In genomic region chr9:44652027-44652426, GRCm38 (mm10) we compare ENCODE assay signal across 8 mouse cellular contexts. TPM values are rescaled to one million over a fixed set of nuclear protein-coding genes. Genes with fewer than 3 reads are reported as not detected.
DNase-seq lines count a peak whose midpoint lies in the region; ATAC-seq lines count a peak whose summit lies in the region.

No protein-coding gene starts in this region.

- WGBS in hindbrain, embryonic 13.5 days: 8% methylated on average over 8 of the region's 8 CpGs

- H3K27ac ChIP-seq in hindbrain, embryonic 13.5 days: no peak overlapping the region

- peaks cover 5% of the 10 kb centered on the region for H3K4me1 ChIP-seq in hindbrain, embryonic 13.5 days (replicated peaks)

- no peak overlapping the region for H3K4me3 ChIP-seq in hindbrain, embryonic 13.5 days

- peak; percentile 70; the same call in 1 of the 2 replicates for ATAC-seq in frontal cortex, adult (ENCODE audit: low TSS enrichment)
- peak; percentile 63; the same call in 1 of the 2 replicates for ATAC-seq in hindbrain, embryonic 13.5 days (ENCODE audit: low FRiP score)

- no peaks in the 10 kb centered on the region for H3K9me3 ChIP-seq in hindbrain, embryonic 13.5 days

- no peak overlapping the region for H3K4me2 ChIP-seq in hindbrain, embryonic 13.5 days

- 0 out of 2 replicates have a peak, but pooled peaks cover 4% of the 10 kb centered on the region for H3K27me3 ChIP-seq in hindbrain, embryonic 13.5 days

- DNase-seq in NIH3T3 (ENCODE audit: low read depth): peak; percentile 85
- DNase-seq in cerebellum, adult 8-10 months: peak; percentile 62
- DNase-seq in layer of hippocampus, postnatal 14 days (ENCODE audit: low spot score in 2 of 2): peak; percentile 59 to 66
- DNase-seq in lung, postnatal 25 days (ENCODE audit: low spot score): peak; percentile 80
- DNase-seq in right cerebral cortex, adult 2 months (ENCODE audit: low spot score in 2 of 2): peak; percentile 62 to 69
- DNase-seq in urinary bladder, postnatal 4 days (ENCODE audit: low spot score in 2 of 2): peak; percentile 67 to 75

- H3K36me3 ChIP-seq in hindbrain, embryonic 13.5 days: no peaks in the 10 kb centered on the region

- H3K9ac ChIP-seq in hindbrain, embryonic 13.5 days: no peak overlapping the region

RNA-seq across cellular contexts. Expression of gene Treh, which starts 21.0 kb away (rescaled TPM):
- not detected in 2 replicates for polyA plus RNA-seq in hindbrain, embryonic 13.5 days (2015; fragmentation: Nextera tagmentation; extraction: Ambion mirVana)
- not detected for total RNA-seq in layer of hippocampus, postnatal 14 days (2021)

RNA-seq across cellular contexts. Expression of gene Ddx6, which starts 47.3 kb away (rescaled TPM):
- polyA plus RNA-seq in hindbrain, embryonic 13.5 days (2015; fragmentation: Nextera tagmentation; extraction: Ambion mirVana): 26.1 and 28.2 TPM in 2 replicates
- 100 to 1,000 TPM; 107 TPM for total RNA-seq in layer of hippocampus, postnatal 14 days (2021)
